Mouse (Mus musculus): Measurements from ENCODE around the gene Olah. TPM values are rescaled to one million over a fixed set of nuclear protein-coding genes. Genes with fewer than 3 reads are reported as not detected.
A peak's percentile ranks its signal among the peaks of the same experiment; 100 is the strongest.

Olah gene
- polyA plus RNA-seq, 1 experiment from 2014 or later: 0.23 TPM

GRCm38 (mm10) chr2:3331071-3331703 lies 65.8 kb downstream of the Olah start:
- ATAC-seq (ENCODE audit: low FRiP score, low TSS enrichment): no peak
- peak overlapping the region; percentile 68 for H3K4me3 ChIP-seq (ENCODE audit: low read depth, low read length)
- WGBS: 73% methylated on average over 5 of the region's 5 CpGs

GRCm38 (mm10) chr2:3327351-3327750 lies 69.7 kb downstream of the Olah start:
- H3K27me3 ChIP-seq (ENCODE audit: control insufficient read depth, insufficient read depth, low read length): no peaks in the 10 kb centered on the region
- DNase-seq (ENCODE audit: low spot score) (peak; percentile 71), ATAC-seq (ENCODE audit: low FRiP score, low TSS enrichment) (peak; percentile 73)
- no peak for TF ChIP-seq EP300 (optimal IDR thresholded peaks at IDR 0.05)
- TF ChIP-seq CTCF (IDR thresholded peaks at IDR 0.05; ENCODE audit: low read depth): peak; percentile 80
- H3K27ac ChIP-seq (replicated peaks): no peak overlapping the region
- peaks cover 4% of the 10 kb centered on the region for H3K4me1 ChIP-seq (replicated peaks; ENCODE audit: control insufficient read depth, insufficient read depth)
- H3K4me2 ChIP-seq (replicated peaks; ENCODE audit: low read depth): no peak overlapping the region
- WGBS: 28% methylated on average over 1 of the region's 1 CpGs
- H3K36me3 ChIP-seq (ENCODE audit: control insufficient read depth, insufficient read depth, low read length): peaks cover 3% of the 10 kb centered on the region; the same call in 1 of the 2 replicates
- H3K4me3 ChIP-seq (ENCODE audit: low read depth, low read length): no peak overlapping the region
- no peak overlapping the region for H3K9ac ChIP-seq (ENCODE audit: low read length)
- no peaks in the 10 kb centered on the region for H3K9me3 ChIP-seq (ENCODE audit: control insufficient read depth, low read length)

More at GRCm38 (mm10) chr2:3331071-3331703, 65.8 kb downstream of the Olah start:
- TF ChIP-seq EP300 (optimal IDR thresholded peaks at IDR 0.05): no peak
- no peak for TF ChIP-seq CTCF (IDR thresholded peaks at IDR 0.05; ENCODE audit: low read depth)
- DNase-seq (ENCODE audit: low spot score): no peak
- Histone ChIP-seq H3K27me3 (ENCODE audit: control insufficient read depth, insufficient read depth, low read length) (no peaks in the 10 kb centered on the region), H3K9ac (ENCODE audit: low read length) (peak overlapping the region; percentile 77; the same call in 1 of the 2 replicates), H3K4me2 (replicated peaks; ENCODE audit: low read depth) (peak overlapping the region; percentile 91), H3K9me3 (ENCODE audit: control insufficient read depth, low read length) (no peaks in the 10 kb centered on the region), H3K27ac (replicated peaks) (peak overlapping the region; percentile 89), H3K4me1 (replicated peaks; ENCODE audit: control insufficient read depth, insufficient read depth) (peaks cover 4% of the 10 kb centered on the region), H3K36me3 (ENCODE audit: control insufficient read depth, insufficient read depth, low read length) (0 out of 2 replicates have a peak, but pooled peaks cover 3% of the 10 kb centered on the region)

DNA sequence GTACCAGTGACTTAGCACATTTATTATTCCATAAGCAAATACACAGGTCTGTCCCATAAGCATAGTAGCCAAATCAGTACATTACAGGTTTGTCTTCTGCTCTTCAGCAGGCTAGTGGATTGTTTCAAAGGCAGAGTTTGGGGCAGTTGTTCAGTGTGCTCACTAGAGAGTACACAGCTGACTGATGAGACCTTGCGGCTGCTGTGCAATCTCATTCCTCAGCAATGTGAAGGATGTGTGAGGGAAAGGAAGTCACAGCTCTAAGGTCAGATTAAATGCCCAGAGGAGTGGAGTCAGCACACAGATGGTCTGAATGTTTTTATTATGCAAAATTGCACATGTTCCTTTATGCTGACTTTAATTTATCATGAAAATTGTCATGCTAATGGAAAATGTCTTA lies 70.5 kb downstream of the Olah start:
- no peaks in the 10 kb centered on the region for H3K9me3 ChIP-seq (ENCODE audit: control insufficient read depth, low read length)
- no peak for ATAC-seq (ENCODE audit: low FRiP score, low TSS enrichment)
- no peak for TF ChIP-seq EP300 (optimal IDR thresholded peaks at IDR 0.05)
- no peak for TF ChIP-seq CTCF (IDR thresholded peaks at IDR 0.05; ENCODE audit: low read depth)
- WGBS: 75% methylated on average over 1 of the region's 1 CpGs
- H3K9ac ChIP-seq (ENCODE audit: low read length): no peak overlapping the region
- no peak overlapping the region for H3K4me3 ChIP-seq (ENCODE audit: low read depth, low read length)
- H3K4me1 ChIP-seq (replicated peaks; ENCODE audit: control insufficient read depth, insufficient read depth): peaks cover 4% of the 10 kb centered on the region
- H3K4me2 ChIP-seq (replicated peaks; ENCODE audit: low read depth): no peak overlapping the region
- no peak for DNase-seq (ENCODE audit: low spot score)
- H3K27ac ChIP-seq (replicated peaks): no peak overlapping the region
- H3K36me3 ChIP-seq (ENCODE audit: control insufficient read depth, insufficient read depth, low read length): peaks cover 3% of the 10 kb centered on the region; the same call in 1 of the 2 replicates
- no peaks in the 10 kb centered on the region for H3K27me3 ChIP-seq (ENCODE audit: control insufficient read depth, insufficient read depth, low read length)

GRCm38 (mm10) chr2:3324381-3325130 lies 72.5 kb downstream of the Olah start:
- H3K36me3 ChIP-seq (ENCODE audit: control insufficient read depth, insufficient read depth, low read length): peaks cover 3% of the 10 kb centered on the region; the same call in 1 of the 2 replicates
- H3K4me1 ChIP-seq (replicated peaks; ENCODE audit: control insufficient read depth, insufficient read depth): no peaks in the 10 kb centered on the region
- TF ChIP-seq CTCF (IDR thresholded peaks at IDR 0.05; ENCODE audit: low read depth) (no peak), EP300 (optimal IDR thresholded peaks at IDR 0.05) (no peak)
- 88% methylated on average over 7 of the region's 7 CpGs for WGBS
- ATAC-seq (ENCODE audit: low FRiP score, low TSS enrichment) (no peak), DNase-seq (ENCODE audit: low spot score) (no peak)
- H3K9ac ChIP-seq (ENCODE audit: low read length): no peak overlapping the region
- no peaks in the 10 kb centered on the region for H3K27me3 ChIP-seq (ENCODE audit: control insufficient read depth, insufficient read depth, low read length)
- no peak overlapping the region for H3K4me2 ChIP-seq (replicated peaks; ENCODE audit: low read depth)
- H3K27ac ChIP-seq (replicated peaks): no peak overlapping the region
- H3K9me3 ChIP-seq (ENCODE audit: control insufficient read depth, low read length): no peaks in the 10 kb centered on the region
- no peak overlapping the region for H3K4me3 ChIP-seq (ENCODE audit: low read depth, low read length)

DNA sequence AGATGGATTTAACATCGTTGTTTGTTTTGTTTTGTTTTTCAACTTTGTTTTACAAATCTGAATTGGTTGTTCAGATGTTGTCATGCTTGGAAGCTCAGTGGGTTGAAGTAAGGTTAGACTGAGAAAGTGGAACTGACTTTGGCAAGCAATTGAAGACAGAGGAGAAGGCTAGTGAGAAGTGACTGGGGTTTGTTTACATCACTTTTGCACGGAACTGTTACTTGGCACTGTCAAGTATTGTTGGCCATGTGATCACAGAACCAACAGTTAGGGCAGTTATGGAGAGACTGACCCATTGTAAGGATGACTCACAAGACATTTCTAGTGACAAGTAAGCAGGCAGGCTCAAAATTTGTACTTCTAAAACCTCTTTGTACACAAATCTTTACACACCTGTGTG lies 73.9 kb downstream of the Olah start:
- TF ChIP-seq CTCF (IDR thresholded peaks at IDR 0.05; ENCODE audit: low read depth) (no peak), EP300 (optimal IDR thresholded peaks at IDR 0.05) (no peak)
- Histone ChIP-seq H3K36me3 (ENCODE audit: control insufficient read depth, insufficient read depth, low read length) (peaks cover 4% of the 10 kb centered on the region; the same call in 1 of the 2 replicates), H3K4me3 (ENCODE audit: low read depth, low read length) (no peak overlapping the region), H3K4me1 (replicated peaks; ENCODE audit: control insufficient read depth, insufficient read depth) (no peaks in the 10 kb centered on the region), H3K9me3 (ENCODE audit: control insufficient read depth, low read length) (no peaks in the 10 kb centered on the region), H3K27ac (replicated peaks) (no peak overlapping the region), H3K27me3 (ENCODE audit: control insufficient read depth, insufficient read depth, low read length) (no peaks in the 10 kb centered on the region), H3K4me2 (replicated peaks; ENCODE audit: low read depth) (no peak overlapping the region), H3K9ac (ENCODE audit: low read length) (no peak overlapping the region)
- WGBS: 69% methylated on average over 2 of the region's 2 CpGs
- ATAC-seq (ENCODE audit: low FRiP score, low TSS enrichment) (no peak), DNase-seq (ENCODE audit: low spot score) (no peak)

Measured in stomach, postnatal 0 days (tissue).